Mouse (Mus musculus): ENCODE measurements around the gene Sart3. TPM values are rescaled to one million over a fixed set of nuclear protein-coding genes. Genes with fewer than 3 reads are reported as not detected.

The Sart3 gene
- total RNA-seq, 2 experiments from 2014 or later = 8.0 to 9.2 TPM

GRCm38 (mm10) chr5:113725417-113725816 is 46.9 kb downstream of the Sart3 start:
- intact Hi-C loops (cut with DNase I) = loop anchor here (2.0 kb wide), 2 partner anchors 139 to 359 kb away; no protein-coding TSS in a partner anchor
- no peak for DNase-seq
- TF ChIP-seq CTCF (IDR thresholded peaks at IDR 0.05) = no peak
- no peak overlapping the region for H3K4me3 ChIP-seq
- no peak overlapping the region for H3K27ac ChIP-seq

GRCm38 (mm10) chr5:113724446-113724845 is 47.9 kb downstream of the Sart3 start, which contains the start of gene 1700069L16Rik:
Gene 1700069L16Rik, minus strand, starts transcription at chr5:113724772.
- intact Hi-C loops (cut with DNase I) = loop anchor here (1.0 to 2.0 kb wide), 3 partner anchors 138 to 358 kb away; no protein-coding TSS in a partner anchor
- peak; percentile 91 for TF ChIP-seq CTCF (IDR thresholded peaks at IDR 0.05)
- H3K4me3 ChIP-seq = no peak within 1 kb of the TSS

GRCm38 (mm10) chr5:113723567-113724237 is 48.6 kb downstream of the Sart3 start:
- no peak for TF ChIP-seq CTCF (IDR thresholded peaks at IDR 0.05)

More at GRCm38 (mm10) chr5:113724446-113724845, 47.9 kb downstream of the Sart3 start, which contains the start of gene 1700069L16Rik:
- peak; percentile 82 for DNase-seq
- H3K27ac ChIP-seq = no peak within 1 kb of the TSS

GRCm38 (mm10) chr5:113722224-113723013 is 49.9 kb downstream of the Sart3 start:
- H3K27ac ChIP-seq = no peak overlapping the region

More at GRCm38 (mm10) chr5:113723567-113724237, 48.6 kb downstream of the Sart3 start:
- H3K27ac ChIP-seq = no peak overlapping the region
- intact Hi-C loops (cut with DNase I) = loop anchor here (1.0 to 2.0 kb wide), 3 partner anchors 137 to 357 kb away; no protein-coding TSS in a partner anchor
- DNase-seq = no peak
- no peak overlapping the region for H3K4me3 ChIP-seq

GRCm38 (mm10) chr5:113719221-113719661 is 53.1 kb downstream of the Sart3 start:
- no peak overlapping the region for H3K27ac ChIP-seq
- no peak overlapping the region for H3K4me3 ChIP-seq
- TF ChIP-seq CTCF (IDR thresholded peaks at IDR 0.05) = no peak
- intact Hi-C loops (cut with DNase I) = no loop called here
- no peak for DNase-seq

More at GRCm38 (mm10) chr5:113722224-113723013, 49.9 kb downstream of the Sart3 start:
- intact Hi-C loops (cut with DNase I) = no loop called here
- no peak for DNase-seq
- H3K4me3 ChIP-seq = no peak overlapping the region
- TF ChIP-seq CTCF (IDR thresholded peaks at IDR 0.05) = peak; percentile 38

GRCm38 (mm10) chr5:113716581-113717388 is 55.5 kb downstream of the Sart3 start:
- no peak for TF ChIP-seq CTCF (IDR thresholded peaks at IDR 0.05)
- DNase-seq = no peak
- intact Hi-C loops (cut with DNase I) = no loop called here
- Histone ChIP-seq H3K27ac (no peak overlapping the region), H3K4me3 (no peak overlapping the region)

- intact Hi-C loops (cut with DNase I) = no loop called here
- TF ChIP-seq CTCF (IDR thresholded peaks at IDR 0.05) = no peak
- no peak for DNase-seq
- H3K4me3 ChIP-seq = no peak overlapping the region
- H3K27ac ChIP-seq = no peak overlapping the region
Observed at GRCm38 (mm10) chr5:113712861-113713260, 59.4 kb downstream of the Sart3 start.

GRCm38 (mm10) chr5:113703803-113704585 is 68.3 kb downstream of the Sart3 start:
- no peak for TF ChIP-seq CTCF (IDR thresholded peaks at IDR 0.05)
- intact Hi-C loops (cut with DNase I) = no loop called here
- Histone ChIP-seq H3K4me3 (peak overlapping the region; percentile 9; the same call in 1 of the 2 replicates), H3K27ac (peak overlapping the region; percentile 28)
- DNase-seq = no peak

GRCm38 (mm10) chr5:113700388-113701023 is 71.8 kb downstream of the Sart3 start:
- H3K27ac ChIP-seq = no peak overlapping the region
- no peak for DNase-seq
- intact Hi-C loops (cut with DNase I) = no loop called here
- no peak overlapping the region for H3K4me3 ChIP-seq
- TF ChIP-seq CTCF (IDR thresholded peaks at IDR 0.05) = no peak

GRCm38 (mm10) chr5:113694415-113694814 is 77.9 kb downstream of the Sart3 start:
- Histone ChIP-seq H3K27ac (no peak overlapping the region), H3K4me3 (no peak overlapping the region)
- no peak for TF ChIP-seq CTCF (IDR thresholded peaks at IDR 0.05)
- DNase-seq = peak; percentile 56
- intact Hi-C loops (cut with DNase I) = no loop called here

GRCm38 (mm10) chr5:113694000-113694399 is 78.3 kb downstream of the Sart3 start:
- no peak overlapping the region for H3K4me3 ChIP-seq
- no peak for TF ChIP-seq CTCF (IDR thresholded peaks at IDR 0.05)
- no peak for DNase-seq
- H3K27ac ChIP-seq = no peak overlapping the region
- intact Hi-C loops (cut with DNase I) = no loop called here
